Mouse (Mus musculus): Measurements from ENCODE around the gene Crybb2. TPM values are rescaled to one million over a fixed set of nuclear protein-coding genes. Genes with fewer than 3 reads are reported as not detected.
"Not testable (repeated sequence)": the region's sequence is repeated elsewhere in the genome, so short reads cannot be mapped to it uniquely, and the experiment has no call there.

Gene Crybb2
- not detected in 3 replicates for total RNA-seq (2017)

DNA sequence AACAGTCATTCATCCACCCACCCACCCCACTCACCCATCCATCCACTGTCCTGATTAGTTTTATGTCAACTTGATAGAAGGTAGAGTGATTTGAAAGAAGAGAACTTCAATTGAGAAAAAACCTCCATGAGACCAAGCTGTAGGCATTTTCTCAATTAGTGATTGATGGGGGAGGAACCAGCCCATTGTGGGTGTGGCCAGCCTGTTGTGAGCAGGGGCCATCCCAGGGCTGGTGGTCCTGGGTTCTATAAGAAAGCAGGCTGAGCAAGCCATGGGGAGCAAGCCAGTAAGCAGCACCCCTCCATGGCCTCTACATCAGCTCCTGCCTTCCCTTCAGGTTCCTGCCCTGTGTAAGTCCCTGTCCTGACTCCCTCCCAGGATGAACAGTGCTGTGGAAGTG, at the start of gene Crybb2:
Gene Crybb2 (minus strand): TSS at position 101 of the 400 bp plus-strand sequence.
- ATAC-seq (replicated peaks; ENCODE audit: insufficient number of reproducible peaks, low FRiP score, low TSS enrichment, poor library complexity, severe bottlenecking): no peak

- ATAC-seq (replicated peaks; ENCODE audit: insufficient number of reproducible peaks, low FRiP score, low TSS enrichment, poor library complexity, severe bottlenecking): no peak
Observed at GRCm38 (mm10) chr5:113119291-113119690, 49.4 kb upstream of the Crybb2 start.

GRCm38 (mm10) chr5:113118695-113119094, 48.8 kb upstream of the Crybb2 start:
- ATAC-seq (replicated peaks; ENCODE audit: insufficient number of reproducible peaks, low FRiP score, low TSS enrichment, poor library complexity, severe bottlenecking): no peak

DNA sequence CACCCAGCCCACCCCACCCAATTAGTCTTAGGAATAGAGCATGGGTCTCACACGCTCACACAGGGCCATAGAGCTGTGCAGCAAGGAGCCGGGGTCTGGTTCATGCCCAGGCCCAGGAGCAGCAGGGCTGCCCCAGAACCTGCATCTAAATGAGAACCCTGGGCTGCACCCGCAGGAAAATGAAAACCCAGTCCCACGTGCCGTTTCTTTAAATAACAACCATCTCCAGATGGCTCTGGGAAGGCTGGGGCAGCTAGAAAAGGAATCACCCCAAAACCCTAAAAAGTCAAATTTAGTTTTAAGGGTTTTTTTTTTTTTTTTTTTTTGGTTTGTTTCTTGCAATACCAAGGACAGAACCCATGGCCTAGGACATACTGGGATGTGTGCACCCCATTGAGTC, 47.4 kb upstream of the Crybb2 start:
- ATAC-seq (replicated peaks; ENCODE audit: insufficient number of reproducible peaks, low FRiP score, low TSS enrichment, poor library complexity, severe bottlenecking): no peak

GRCm38 (mm10) chr5:113115896-113116295, 46.0 kb upstream of the Crybb2 start:
- no peak for ATAC-seq (replicated peaks; ENCODE audit: insufficient number of reproducible peaks, low FRiP score, low TSS enrichment, poor library complexity, severe bottlenecking)

DNA sequence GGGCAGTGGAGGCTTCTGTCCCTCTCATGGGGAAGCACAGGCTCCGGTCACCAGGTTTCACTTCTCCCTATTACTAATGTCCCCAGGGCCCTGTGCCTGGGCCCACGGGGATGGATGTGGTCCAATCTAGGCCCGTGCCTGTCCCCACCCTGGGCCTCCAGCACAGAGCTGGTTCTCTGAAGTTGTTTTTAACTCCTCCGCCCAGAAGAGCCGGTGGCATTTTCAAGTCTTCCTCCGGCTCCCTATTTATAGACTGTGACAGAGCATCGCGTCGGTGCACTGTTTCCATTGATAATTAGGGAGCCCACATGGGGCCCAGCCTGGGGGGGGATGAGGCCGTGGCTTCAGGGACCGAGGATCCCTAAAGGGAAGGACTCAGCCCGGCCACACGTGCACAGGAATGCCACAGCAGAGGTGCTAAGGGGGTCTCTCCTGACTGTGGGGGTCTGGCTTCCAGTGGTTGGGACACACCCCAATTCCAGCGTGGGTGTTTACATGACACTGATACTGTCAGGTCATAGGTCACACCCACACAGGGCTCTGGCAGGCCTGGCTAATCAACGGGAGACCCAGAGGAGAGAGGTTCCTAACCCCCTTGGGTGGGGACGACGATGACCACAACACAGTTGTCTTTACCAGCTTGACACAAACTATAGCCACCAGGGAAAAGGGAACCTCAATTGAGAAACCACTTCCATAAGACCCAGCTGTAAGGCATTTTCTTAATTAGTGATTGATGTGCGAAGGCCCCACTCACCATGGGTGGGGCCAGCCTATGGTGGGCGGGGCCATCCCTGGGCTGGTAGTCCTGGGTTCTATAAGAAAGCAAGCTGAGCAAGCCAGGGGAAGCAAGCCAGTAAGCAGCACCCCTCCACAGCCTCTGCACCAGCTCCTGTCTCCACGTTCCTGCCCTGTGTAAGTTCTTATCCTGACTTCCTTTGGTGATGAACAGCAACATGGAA, 44.6 kb upstream of the Crybb2 start:
- ATAC-seq (replicated peaks; ENCODE audit: insufficient number of reproducible peaks, low FRiP score, low TSS enrichment, poor library complexity, severe bottlenecking): peak; percentile 81

DNA sequence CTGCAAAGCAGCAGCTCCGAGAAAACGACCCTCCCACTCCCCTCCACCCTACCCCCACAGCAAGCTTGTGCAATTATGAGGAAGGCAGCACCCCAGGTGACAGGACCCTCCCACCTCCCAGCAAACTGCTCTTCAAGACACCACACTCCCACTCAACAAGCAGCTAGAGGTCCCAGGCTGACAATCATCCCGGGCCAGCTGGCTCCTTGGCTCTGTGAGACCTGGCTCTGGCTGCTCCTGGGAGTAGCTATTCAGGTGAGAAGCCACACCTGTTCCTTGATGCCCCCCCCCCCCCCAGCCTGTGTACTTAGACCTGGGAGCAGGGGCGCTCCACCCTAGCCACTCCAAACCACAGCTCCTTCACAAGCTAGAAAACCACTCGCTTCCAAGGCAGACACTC, 43.2 kb upstream of the Crybb2 start:
- no peak for ATAC-seq (replicated peaks; ENCODE audit: insufficient number of reproducible peaks, low FRiP score, low TSS enrichment, poor library complexity, severe bottlenecking)

DNA sequence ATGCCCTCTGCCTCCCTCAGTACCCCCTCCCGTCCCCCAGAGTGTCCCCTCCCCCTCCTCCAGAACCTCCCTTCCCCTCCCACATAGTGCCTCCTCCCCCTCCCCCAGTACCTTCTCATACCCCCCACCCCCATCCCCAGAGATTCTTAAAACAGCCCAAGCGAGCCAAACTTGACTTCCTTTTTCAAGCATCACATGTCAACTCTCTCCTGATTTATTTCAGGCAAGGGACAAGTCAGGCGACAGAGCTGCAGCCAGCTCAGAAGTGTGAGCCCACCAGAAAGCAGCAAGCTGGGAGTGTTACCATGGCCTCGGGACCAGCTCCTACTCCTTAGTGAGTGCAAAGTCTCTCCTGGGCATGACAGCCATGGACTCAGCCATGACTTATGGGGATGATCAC, 41.4 kb upstream of the Crybb2 start:
- ATAC-seq (replicated peaks; ENCODE audit: insufficient number of reproducible peaks, low FRiP score, low TSS enrichment, poor library complexity, severe bottlenecking): no peak

DNA sequence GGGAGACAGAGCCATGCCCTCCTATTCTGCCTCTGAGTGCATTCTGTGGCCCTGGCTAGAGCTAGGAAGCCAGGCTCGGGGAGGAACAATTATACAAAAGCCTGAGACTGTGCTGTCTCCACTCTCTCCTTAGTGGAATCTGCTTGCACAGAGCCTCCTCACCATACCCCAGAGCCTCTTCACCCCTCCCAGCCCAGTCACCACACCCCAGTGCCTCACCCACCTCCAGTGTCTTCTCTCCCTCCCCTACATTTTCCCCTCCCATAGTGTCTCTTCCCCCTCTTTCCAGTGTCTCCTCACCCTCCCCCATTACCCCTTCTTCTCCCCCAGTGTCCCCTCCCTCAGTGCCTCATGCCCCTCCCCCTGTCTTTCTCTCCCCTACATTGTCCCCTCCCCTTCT, 41.0 kb upstream of the Crybb2 start:
- no peak for ATAC-seq (replicated peaks; ENCODE audit: insufficient number of reproducible peaks, low FRiP score, low TSS enrichment, poor library complexity, severe bottlenecking)

- ATAC-seq (replicated peaks; ENCODE audit: insufficient number of reproducible peaks, low FRiP score, low TSS enrichment, poor library complexity, severe bottlenecking): not testable (repeated sequence)
Observed at GRCm38 (mm10) chr5:113109651-113110050, 39.7 kb upstream of the Crybb2 start.

GRCm38 (mm10) chr5:113108165-113108764, 38.3 kb upstream of the Crybb2 start:
- ATAC-seq (replicated peaks; ENCODE audit: insufficient number of reproducible peaks, low FRiP score, low TSS enrichment, poor library complexity, severe bottlenecking): no peak

DNA sequence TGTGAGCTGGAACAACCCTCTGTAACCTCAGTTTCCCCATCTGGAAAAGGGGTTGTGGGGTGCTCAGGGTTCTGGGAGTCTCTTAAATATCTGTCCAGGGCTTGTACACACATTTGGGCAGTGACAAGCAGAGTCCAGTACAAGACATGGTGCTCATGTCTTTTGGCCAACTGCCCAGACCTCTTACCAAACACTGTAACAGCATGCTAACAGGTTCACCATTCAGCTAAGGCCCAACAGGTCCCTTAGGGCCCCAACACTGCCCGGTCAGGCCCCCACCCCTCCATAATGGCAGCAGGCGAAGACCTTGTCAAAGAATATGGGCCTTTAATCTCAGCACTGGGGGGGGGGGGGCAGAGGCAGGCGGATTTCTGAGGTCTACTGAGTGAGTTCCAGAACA, 37.8 kb upstream of the Crybb2 start:
- ATAC-seq (replicated peaks; ENCODE audit: insufficient number of reproducible peaks, low FRiP score, low TSS enrichment, poor library complexity, severe bottlenecking): no peak

DNA sequence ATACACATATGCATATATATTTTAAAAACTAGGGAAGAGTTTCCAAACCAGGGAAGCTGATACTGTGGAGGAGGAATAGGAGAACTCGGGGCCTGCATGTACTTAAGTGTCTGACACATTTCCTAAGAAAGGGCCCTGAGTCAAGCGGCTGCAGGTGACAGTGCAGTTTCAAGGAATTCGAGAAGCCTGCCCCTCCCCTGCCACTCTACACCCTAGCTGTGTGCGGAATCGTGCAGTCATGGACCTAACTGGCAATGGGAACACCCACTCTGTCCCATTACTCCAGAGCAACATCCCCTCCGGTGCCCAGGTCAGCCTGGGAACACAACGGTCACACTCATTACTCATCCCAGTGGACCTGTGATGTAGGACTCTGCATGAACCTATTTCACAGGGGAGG, 36.7 kb upstream of the Crybb2 start:
- no peak for ATAC-seq (replicated peaks; ENCODE audit: insufficient number of reproducible peaks, low FRiP score, low TSS enrichment, poor library complexity, severe bottlenecking)

DNA sequence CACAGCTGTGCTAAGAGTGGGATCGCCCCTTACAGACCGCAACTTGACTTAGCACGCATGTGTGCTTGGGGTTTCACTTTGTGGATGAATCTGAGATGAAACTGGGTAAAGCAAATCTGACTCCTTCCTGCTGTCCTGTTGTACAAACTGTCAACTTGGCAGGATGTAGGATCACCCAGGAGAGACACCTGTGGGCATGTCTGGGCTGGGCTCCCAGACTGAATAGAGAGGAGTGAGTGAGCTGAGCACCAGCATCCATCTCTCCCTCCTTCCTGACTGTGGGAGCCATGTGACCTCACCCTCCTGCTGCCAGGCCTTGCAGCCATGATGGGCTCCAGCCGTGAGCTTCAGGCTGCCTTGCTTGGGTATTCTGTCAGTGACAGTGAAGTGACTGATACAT, 35.6 kb upstream of the Crybb2 start:
- no peak for ATAC-seq (replicated peaks; ENCODE audit: insufficient number of reproducible peaks, low FRiP score, low TSS enrichment, poor library complexity, severe bottlenecking)

- no peak for ATAC-seq (replicated peaks; ENCODE audit: insufficient number of reproducible peaks, low FRiP score, low TSS enrichment, poor library complexity, severe bottlenecking)
Observed at GRCm38 (mm10) chr5:113105035-113105434, 35.1 kb upstream of the Crybb2 start.

DNA sequence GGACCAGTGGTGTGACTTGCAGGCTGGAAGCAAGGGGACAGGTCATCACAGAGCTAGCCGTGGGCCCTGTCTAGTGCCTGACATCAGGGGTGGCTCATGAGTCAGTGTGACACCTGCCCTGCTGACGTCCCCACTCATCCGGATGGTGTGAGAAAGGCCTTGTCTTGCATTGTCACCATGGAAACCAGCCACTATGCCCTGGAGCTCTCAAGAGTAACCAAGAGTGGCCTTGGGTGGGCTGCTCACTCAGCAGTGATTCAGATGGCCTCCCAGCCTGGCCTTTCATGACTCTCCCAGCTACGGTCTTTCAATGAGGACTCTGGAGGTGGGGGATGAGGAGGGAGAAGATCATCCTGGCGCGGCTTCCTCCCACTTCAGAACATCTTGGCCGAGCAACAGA, 32.5 kb upstream of the Crybb2 start:
- no peak for ATAC-seq (replicated peaks; ENCODE audit: insufficient number of reproducible peaks, low FRiP score, low TSS enrichment, poor library complexity, severe bottlenecking)

DNA sequence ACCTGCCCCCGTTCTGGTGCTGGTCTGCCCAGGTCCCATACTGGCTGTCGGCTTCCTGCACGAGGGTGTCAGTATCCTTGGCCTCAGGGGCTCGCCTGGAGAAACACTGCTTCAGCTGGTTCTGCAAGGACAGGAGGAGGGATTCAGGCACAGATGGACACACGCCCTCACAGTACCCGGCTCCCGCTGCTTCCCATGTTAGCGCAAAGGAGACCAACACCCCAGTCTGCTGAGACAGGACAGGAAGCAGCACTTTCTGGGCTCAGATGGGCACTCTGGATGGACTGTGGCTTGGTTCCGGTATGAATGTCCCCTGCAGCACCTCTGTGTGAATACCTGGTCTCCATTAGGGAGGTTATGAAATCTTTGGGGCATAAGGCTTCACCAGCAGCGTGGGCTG, 31.5 kb upstream of the Crybb2 start:
- no peak for ATAC-seq (replicated peaks; ENCODE audit: insufficient number of reproducible peaks, low FRiP score, low TSS enrichment, poor library complexity, severe bottlenecking)

DNA sequence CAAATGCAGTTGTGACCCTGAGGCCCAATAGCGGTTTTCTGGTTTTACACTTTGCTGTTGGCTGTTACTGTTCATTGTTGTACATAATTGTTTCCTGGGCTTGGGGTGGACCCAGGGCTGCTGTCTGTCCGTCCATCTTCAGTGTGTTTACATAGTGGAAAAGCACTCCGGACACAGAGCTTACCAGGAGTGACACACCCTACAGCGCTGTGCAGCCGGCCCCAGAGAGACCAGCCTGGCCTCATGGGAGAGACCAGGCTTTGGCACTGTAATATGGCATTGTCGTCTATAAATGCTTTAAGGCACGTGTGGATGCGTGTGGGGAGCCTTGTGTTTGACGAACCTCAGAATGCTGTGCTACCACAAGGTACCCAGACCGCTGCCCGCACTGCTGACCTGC, 30.5 kb upstream of the Crybb2 start:
- no peak for ATAC-seq (replicated peaks; ENCODE audit: insufficient number of reproducible peaks, low FRiP score, low TSS enrichment, poor library complexity, severe bottlenecking)

DNA sequence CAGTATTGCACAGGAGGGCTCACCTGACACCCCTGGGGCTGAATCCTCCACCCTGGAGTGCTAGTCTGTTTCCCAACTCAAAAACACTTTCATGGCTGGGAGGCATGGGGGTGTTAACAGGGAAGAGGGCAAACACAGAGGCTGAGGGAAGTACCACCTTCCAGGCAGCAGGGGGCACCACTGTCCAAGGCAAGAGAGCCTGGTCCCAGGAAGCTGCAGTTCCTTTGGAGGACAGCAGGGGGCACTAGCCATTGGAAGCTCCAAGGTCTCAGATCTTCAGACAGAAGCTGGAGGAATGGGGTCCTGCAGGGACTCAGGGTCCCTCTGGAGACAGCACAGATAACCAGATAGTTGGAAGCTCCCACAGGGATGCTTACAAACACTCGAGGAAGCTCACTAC, 29.6 kb upstream of the Crybb2 start:
- ATAC-seq (replicated peaks; ENCODE audit: insufficient number of reproducible peaks, low FRiP score, low TSS enrichment, poor library complexity, severe bottlenecking): peak; percentile 93

DNA sequence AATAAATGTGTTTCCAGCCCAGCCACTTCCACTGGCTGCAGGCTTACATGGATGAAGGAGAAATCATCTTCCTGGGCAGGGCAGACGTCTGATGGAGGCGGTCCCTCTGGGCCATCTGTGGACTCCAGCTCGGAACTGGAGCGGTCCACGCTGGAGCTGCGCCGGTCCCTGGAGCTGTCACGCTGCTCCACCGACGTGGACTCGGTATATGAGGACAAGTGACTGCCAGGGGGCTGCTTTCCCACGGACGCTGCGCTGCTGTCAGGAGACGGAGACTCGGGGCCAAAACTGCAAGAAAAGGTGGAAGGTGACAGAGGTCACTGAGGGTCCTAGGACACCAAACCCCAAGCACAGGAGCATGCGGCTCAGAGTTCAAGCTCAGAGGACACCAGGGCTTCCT, 27.6 kb upstream of the Crybb2 start:
- no peak for ATAC-seq (replicated peaks; ENCODE audit: insufficient number of reproducible peaks, low FRiP score, low TSS enrichment, poor library complexity, severe bottlenecking)
